Mouse (Mus musculus): ENCODE measurements around the gene Pilrb2. TPM values are rescaled to one million over a fixed set of nuclear protein-coding genes. Genes with fewer than 3 reads are reported as not detected.
"Not testable (repeated sequence)": the region's sequence is repeated elsewhere in the genome, so short reads cannot be mapped to it uniquely, and the experiment has no call there.

Pilrb2 gene
- 0.74 and 1.2 TPM in 2 replicates for polyA plus RNA-seq (2015; fragmentation: Nextera tagmentation; extraction: Ambion mirVana)

DNA sequence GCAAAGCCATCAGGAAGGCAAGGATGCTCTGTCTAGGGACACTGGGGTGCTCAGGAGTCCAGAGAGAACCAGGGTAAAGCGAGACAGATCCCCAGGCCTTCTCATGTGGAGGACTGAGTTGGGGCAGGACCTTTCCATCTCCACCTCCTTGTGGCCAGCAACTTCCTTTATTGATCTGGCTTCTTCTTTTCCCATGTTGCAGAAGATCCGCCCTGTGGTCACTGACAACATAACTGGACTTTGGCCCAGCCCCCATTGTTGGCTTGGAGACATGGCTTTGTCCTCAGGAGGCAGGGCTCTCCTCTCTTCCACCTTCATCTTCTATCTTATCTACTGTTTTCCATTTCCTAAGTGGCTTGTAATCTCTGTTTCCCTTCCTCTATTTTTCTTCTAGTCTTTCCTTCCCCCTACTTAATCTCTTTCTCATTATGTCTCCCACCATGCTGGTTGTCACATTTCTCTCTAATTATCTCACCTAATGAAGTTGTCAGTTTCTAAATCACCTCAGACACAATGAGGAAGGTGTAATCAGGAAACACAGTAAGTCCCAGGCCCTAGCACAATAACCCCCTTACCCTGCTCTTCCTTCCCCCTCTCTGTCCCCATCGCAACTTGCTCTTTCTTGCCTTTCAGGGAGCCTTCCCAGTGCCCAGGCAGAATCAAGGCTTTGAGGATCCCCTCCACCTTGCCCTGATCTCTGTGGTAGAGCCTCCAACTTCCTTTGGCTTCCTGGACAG, at the start of gene Pilrb2:
Gene Pilrb2, minus strand, starts transcription at position 172 of the 737 bp plus-strand sequence.
- not testable (repeated sequence) for ATAC-seq; H3K4me3 ChIP-seq (replicated peaks)

DNA sequence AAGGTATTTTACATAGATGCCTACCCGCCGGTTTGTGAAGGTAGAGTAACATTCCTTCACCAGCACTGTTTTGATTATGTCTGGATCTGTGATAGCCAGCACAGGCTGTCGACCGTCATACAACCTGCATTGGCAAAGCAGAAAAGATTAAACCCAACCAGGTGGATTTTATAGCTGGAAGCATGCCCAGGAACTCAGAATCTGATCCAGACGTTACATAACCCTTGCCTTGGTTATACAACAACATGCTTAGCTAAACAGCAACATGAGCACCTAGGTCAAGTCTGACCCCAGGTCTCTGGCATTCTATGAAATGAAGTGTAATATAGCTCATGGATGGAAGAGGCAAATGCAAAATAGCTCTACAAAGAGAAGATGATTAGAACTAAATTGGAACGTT, 43.9 kb upstream of the Pilrb2 start:
- Histone ChIP-seq H3K27ac (no peak overlapping the region), H3K27me3 (replicated peaks) (no peaks in the 10 kb centered on the region), H3K9me3 (no peaks in the 10 kb centered on the region), H3K9ac (no peak overlapping the region), H3K4me1 (replicated peaks) (no peaks in the 10 kb centered on the region), H3K4me2 (replicated peaks) (no peak overlapping the region), H3K4me3 (replicated peaks) (no peak overlapping the region), H3K36me3 (no peaks in the 10 kb centered on the region)
- 73% methylated on average over 6 of the region's 6 CpGs for WGBS
- ATAC-seq: no peak

More for the DNA sequence above, at the start of gene Pilrb2:
- H3K9me3 ChIP-seq; H3K36me3 ChIP-seq; H3K27ac ChIP-seq; H3K9ac ChIP-seq; H3K4me1 ChIP-seq (replicated peaks); H3K27me3 ChIP-seq (replicated peaks); H3K4me2 ChIP-seq (replicated peaks): not testable (repeated sequence)
- 68% methylated on average over 3 of the region's 3 CpGs for WGBS

DNA sequence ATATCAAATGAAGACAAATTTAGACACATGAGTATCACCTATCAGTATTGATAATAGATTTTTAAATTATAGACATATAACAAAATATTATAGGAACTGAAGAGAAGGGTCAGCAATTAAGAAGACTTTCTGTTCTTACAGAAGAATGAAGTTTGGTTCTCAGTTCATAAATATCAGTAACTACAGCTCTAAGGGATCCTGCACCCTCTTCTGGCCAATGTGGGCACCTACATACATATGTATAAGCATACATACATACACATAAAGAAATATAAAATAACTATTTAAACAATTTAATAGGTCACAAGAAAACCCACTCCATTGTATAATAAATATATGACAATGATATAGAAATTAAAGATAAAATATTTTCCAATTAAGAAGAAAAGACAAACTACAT, 42.9 kb upstream of the Pilrb2 start:
- Histone ChIP-seq H3K4me1 (replicated peaks) (no peaks in the 10 kb centered on the region), H3K27ac (no peak overlapping the region), H3K9me3 (no peaks in the 10 kb centered on the region), H3K27me3 (replicated peaks) (no peaks in the 10 kb centered on the region), H3K4me3 (replicated peaks) (no peak overlapping the region), H3K36me3 (no peaks in the 10 kb centered on the region), H3K4me2 (replicated peaks) (no peak overlapping the region), H3K9ac (no peak overlapping the region)
- no peak for ATAC-seq

DNA sequence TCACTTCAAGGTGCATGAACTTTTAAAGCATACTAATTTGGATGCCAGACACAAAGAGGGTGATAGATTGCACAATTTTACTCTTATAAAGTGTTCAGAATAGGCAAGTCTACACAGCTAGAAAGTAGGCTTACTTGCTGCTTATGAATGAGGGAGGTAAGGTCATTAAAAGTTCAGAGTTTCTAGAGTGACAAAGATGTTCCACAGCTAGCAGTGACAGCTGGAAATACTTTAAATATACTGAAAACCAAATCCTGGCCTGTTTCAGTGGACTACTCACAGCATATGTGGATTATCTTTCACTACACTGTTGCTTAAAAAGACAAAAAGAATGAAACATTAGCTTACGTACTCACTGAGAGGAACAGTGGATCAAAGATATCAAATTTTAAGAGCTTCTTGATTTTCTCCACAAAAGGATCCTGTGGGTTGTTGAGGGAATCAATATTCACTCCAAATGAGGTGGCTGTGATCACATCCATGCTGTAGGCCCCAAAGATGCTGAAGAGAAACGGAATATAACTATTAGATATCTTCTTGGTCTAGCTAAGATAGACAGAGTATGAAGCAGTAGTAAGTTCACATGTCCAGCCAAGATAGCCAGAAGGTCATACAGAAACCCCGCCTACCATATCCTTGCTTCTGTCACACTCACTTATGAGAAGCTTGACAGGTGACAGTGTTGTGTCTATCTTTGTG, 38.1 kb upstream of the Pilrb2 start:
- Histone ChIP-seq H3K27ac (no peak overlapping the region), H3K9ac (no peak overlapping the region), H3K27me3 (replicated peaks) (no peaks in the 10 kb centered on the region), H3K4me1 (replicated peaks) (no peaks in the 10 kb centered on the region), H3K9me3 (no peaks in the 10 kb centered on the region), H3K4me2 (replicated peaks) (no peak overlapping the region), H3K4me3 (replicated peaks) (no peak overlapping the region), H3K36me3 (no peaks in the 10 kb centered on the region)
- 83% methylated on average over 3 of the region's 3 CpGs for WGBS
- no peak for ATAC-seq

DNA sequence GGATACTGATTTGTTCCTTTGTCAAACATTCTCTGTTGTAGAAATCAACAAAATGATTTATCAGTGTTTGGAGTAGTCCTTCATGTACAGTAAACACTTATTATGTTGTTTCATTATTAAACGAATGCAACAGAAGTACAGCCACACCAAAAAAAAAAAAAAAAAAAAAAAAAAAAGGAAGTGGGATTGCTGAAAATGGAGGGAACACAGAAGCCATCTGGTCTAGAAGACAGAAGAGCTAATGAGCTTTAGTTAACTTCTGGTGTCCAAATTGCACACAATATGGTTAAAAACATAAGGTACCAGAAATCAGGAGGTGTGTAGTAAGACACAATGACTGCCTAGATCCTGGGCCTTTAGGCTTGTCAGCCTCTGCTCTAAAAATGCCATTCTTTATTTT, 26.2 kb upstream of the Pilrb2 start:
- Histone ChIP-seq H3K4me1 (replicated peaks) (no peaks in the 10 kb centered on the region), H3K9ac (no peak overlapping the region), H3K27ac (no peak overlapping the region), H3K27me3 (replicated peaks) (no peaks in the 10 kb centered on the region), H3K4me3 (replicated peaks) (no peak overlapping the region), H3K36me3 (no peaks in the 10 kb centered on the region), H3K4me2 (replicated peaks) (no peak overlapping the region), H3K9me3 (no peaks in the 10 kb centered on the region)
- 45% methylated on average over 1 of the region's 1 CpGs for WGBS
- ATAC-seq: no peak

DNA sequence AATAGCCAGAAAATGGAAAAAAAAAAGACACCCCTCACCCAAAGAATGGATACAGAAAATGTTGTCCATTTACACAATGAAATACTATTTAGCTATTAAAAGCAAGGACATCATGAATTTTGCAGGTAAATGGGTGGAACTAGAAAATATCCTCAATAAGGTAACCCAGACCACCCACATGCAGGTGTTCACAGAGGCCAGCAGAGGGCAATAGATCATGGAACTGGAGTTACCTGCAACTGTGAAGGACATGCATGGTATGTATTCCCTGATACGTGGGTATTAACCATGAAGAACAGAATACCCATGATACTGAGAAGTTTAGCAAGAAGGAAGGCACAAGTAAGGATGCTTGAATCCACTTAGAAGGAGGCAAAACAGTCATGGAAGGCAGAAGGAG, 21.3 kb upstream of the Pilrb2 start:
- no peak for ATAC-seq
- H3K9me3 ChIP-seq: no peaks in the 10 kb centered on the region
- 54% methylated on average over 1 of the region's 1 CpGs for WGBS
- no peak overlapping the region for H3K4me2 ChIP-seq (replicated peaks)
- H3K27me3 ChIP-seq (replicated peaks): no peaks in the 10 kb centered on the region
- H3K4me1 ChIP-seq (replicated peaks): no peaks in the 10 kb centered on the region
- H3K36me3 ChIP-seq: no peaks in the 10 kb centered on the region
- H3K9ac ChIP-seq: no peak overlapping the region
- no peak overlapping the region for H3K27ac ChIP-seq
- no peak overlapping the region for H3K4me3 ChIP-seq (replicated peaks)

DNA sequence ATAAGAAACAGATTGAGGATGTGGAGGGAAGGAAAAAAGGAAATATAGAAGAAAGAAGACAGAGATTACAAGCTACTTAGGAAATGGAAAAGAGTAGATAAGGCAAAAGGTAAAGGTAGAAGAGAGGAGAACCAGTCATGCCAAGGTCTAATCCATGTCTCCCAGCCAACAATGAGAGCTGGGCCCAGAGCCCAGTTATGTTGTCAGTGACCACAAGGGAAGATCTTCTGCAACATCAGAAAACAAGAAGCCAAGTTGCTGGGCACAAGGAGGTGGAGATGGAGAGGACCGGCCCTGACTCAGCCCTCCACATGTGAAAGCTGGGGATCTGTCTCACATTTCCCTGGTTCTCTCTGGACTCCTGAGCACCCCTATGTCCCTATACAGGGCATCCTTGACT, 16.1 kb upstream of the Pilrb2 start:
- WGBS: 93% methylated on average over 1 of the region's 1 CpGs
- H3K27ac ChIP-seq: no peak overlapping the region
- H3K27me3 ChIP-seq (replicated peaks): no peaks in the 10 kb centered on the region

DNA sequence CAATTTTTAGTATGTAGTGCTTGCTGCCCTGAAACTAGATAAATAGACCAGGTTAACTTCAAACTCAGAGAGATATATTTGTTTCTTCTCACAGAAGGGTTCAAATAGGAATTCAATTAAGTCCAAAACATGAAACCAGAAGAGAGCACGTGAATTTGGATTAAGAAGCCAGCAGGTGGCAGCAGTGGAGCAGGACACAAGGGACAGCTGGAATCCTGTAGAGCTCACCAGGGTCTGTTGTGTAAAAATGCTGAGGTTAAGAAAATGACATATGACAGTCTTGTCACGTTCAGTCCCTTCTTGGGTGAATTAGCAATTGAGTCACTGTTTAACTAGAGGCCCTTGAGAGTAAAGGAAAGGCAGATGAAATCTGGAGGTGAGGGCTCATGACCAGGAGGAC, 14.3 kb upstream of the Pilrb2 start:
- no peaks in the 10 kb centered on the region for H3K4me1 ChIP-seq (replicated peaks)
- 7% methylated on average over 2 of the region's 2 CpGs for WGBS
- H3K4me2 ChIP-seq (replicated peaks): no peak overlapping the region
- H3K9ac ChIP-seq: no peak overlapping the region
- no peak overlapping the region for H3K27ac ChIP-seq
- ATAC-seq: no peak; the same call in 1 of the 2 replicates
- no peaks in the 10 kb centered on the region for H3K9me3 ChIP-seq
- no peaks in the 10 kb centered on the region for H3K27me3 ChIP-seq (replicated peaks)
- H3K36me3 ChIP-seq: no peaks in the 10 kb centered on the region
- H3K4me3 ChIP-seq (replicated peaks): no peak overlapping the region

More for the DNA sequence above, 16.1 kb upstream of the Pilrb2 start:
- ATAC-seq: no peak
- no peak overlapping the region for H3K4me3 ChIP-seq (replicated peaks)
- no peak overlapping the region for H3K9ac ChIP-seq
- no peaks in the 10 kb centered on the region for H3K4me1 ChIP-seq (replicated peaks)
- no peaks in the 10 kb centered on the region for H3K36me3 ChIP-seq
- no peaks in the 10 kb centered on the region for H3K9me3 ChIP-seq
- no peak overlapping the region for H3K4me2 ChIP-seq (replicated peaks)

DNA sequence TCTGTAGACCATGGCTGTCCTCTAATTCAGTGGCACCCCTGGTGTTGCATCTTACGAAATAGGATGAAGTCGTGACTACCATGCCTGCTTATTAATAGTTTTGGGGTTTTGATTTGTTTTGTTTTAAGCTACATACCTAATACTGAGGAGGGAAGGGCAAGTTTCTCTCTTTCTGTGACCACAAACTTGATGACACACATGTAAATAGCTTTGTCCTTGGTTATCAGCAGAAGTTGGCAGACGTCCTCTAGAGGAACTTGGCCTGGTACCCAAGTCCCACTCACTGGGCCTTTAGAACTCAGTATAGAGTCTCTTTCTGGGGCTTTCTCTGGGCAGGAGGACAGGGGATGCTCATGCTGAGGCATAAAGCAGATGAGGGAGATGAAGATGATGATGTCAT, 11.7 kb upstream of the Pilrb2 start:
- Histone ChIP-seq H3K4me1 (replicated peaks) (no peaks in the 10 kb centered on the region), H3K9ac (no peak overlapping the region), H3K9me3 (no peaks in the 10 kb centered on the region), H3K4me2 (replicated peaks) (no peak overlapping the region), H3K36me3 (no peaks in the 10 kb centered on the region), H3K27me3 (replicated peaks) (no peaks in the 10 kb centered on the region), H3K27ac (no peak overlapping the region), H3K4me3 (replicated peaks) (no peak overlapping the region)
- no peak for ATAC-seq
- WGBS: 88% methylated on average over 3 of the region's 3 CpGs

DNA sequence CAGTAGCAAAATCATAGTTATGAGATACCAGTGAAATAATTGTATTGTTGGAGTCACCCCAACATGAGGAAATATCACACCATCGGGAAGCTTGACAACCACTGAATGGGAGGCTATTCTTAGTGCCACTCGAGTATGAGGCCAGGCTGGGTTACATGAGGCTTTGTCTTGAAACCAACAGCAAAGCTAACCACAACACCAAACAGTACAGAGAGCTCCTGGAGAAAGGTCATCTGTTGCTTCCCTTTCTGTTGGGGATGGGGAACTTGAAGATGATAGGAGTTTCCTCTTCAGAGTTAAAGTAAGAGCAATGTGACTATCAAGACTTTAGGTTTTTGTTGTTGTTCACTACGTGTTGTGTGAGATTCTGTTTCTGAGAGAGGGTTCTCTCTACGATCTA, 11.3 kb upstream of the Pilrb2 start:
- 82% methylated on average over 4 of the region's 4 CpGs for WGBS
- ATAC-seq: no peak

DNA sequence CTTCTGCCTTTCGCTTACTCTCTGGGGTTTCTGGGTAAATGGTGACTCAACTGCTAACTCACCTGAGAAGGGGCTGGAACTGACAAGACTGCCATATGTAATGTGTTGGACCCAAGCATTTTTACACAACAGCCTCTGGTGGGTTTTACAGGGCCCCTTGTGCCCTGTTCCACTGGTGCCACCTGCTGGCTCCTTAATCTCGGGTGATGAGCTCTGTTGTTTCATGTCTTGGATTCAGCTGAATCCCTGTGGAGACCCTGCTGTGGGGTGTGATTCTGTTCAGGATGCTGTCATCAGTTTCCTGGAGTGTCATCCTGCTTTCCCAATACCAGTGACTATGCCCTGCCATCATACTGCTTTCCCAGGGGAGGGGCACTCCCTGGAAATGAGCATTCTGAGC, 6.2 kb upstream of the Pilrb2 start:
- H3K4me2 ChIP-seq (replicated peaks): no peak overlapping the region
- H3K4me3 ChIP-seq (replicated peaks): no peak overlapping the region
- H3K9ac ChIP-seq: no peak overlapping the region
- no peaks in the 10 kb centered on the region for H3K4me1 ChIP-seq (replicated peaks)
- no peak overlapping the region for H3K27ac ChIP-seq
- no peaks in the 10 kb centered on the region for H3K36me3 ChIP-seq
- H3K27me3 ChIP-seq (replicated peaks): no peaks in the 10 kb centered on the region
- ATAC-seq: no peak
- WGBS: 57% methylated on average over 2 of the region's 2 CpGs
- no peaks in the 10 kb centered on the region for H3K9me3 ChIP-seq

More for the DNA sequence above, 11.3 kb upstream of the Pilrb2 start:
- Histone ChIP-seq H3K36me3 (no peaks in the 10 kb centered on the region), H3K27me3 (replicated peaks) (no peaks in the 10 kb centered on the region), H3K9ac (no peak overlapping the region), H3K4me2 (replicated peaks) (no peak overlapping the region), H3K4me3 (replicated peaks) (no peak overlapping the region), H3K9me3 (no peaks in the 10 kb centered on the region), H3K27ac (no peak overlapping the region), H3K4me1 (replicated peaks) (no peaks in the 10 kb centered on the region)

DNA sequence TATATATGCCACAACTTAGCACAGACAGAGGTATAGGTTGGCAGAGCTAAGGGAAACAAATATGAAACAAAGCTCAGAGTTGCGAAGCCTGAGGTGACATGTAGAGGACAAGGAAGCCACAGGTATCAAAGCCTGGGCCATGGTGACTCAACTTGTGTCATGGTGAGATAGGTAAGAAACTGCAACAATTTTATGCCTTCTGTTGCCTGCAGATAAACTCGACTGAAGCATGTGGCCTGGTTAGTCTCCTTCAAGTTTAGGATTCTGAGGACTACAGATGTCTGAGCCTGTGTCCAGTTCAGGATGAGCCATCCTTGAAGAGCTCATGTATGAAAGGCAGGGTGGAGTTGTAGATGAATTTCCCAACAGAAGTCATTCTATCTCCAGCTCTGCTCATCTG, 3.4 kb upstream of the Pilrb2 start:
- Histone ChIP-seq H3K27me3 (replicated peaks) (no peaks in the 10 kb centered on the region), H3K4me2 (replicated peaks) (no peak overlapping the region), H3K27ac (no peak overlapping the region), H3K4me3 (replicated peaks) (no peak overlapping the region), H3K9ac (no peak overlapping the region), H3K9me3 (no peaks in the 10 kb centered on the region), H3K36me3 (no peaks in the 10 kb centered on the region), H3K4me1 (replicated peaks) (no peaks in the 10 kb centered on the region)
- WGBS: 91% methylated on average over 2 of the region's 2 CpGs
- no peak for ATAC-seq

DNA sequence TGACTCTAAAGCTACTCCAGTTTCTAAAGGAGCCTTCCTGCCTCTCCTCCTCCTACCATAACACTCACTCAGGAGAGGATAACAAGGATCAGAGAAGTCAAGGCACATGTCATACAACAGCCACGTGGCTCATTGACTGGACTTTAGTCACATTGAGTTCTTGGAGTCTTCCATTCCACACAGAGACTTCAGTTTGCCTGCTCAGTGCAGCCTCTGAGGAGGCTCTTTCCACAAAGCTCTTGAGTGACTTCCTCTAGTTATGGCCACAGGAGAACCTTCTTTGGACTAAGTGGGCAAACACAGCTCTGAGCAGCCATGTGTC, 727 bp upstream of the Pilrb2 start:
- not testable (repeated sequence) for H3K9ac ChIP-seq; H3K4me1 ChIP-seq (replicated peaks); H3K4me2 ChIP-seq (replicated peaks); H3K27ac ChIP-seq; H3K36me3 ChIP-seq; H3K9me3 ChIP-seq; H3K4me3 ChIP-seq (replicated peaks); ATAC-seq; H3K27me3 ChIP-seq (replicated peaks)
- 31% methylated on average over 1 of the region's 1 CpGs for WGBS
